9 mouse cellular contexts compared by ENCODE assay signal in the genomic region with DNA sequence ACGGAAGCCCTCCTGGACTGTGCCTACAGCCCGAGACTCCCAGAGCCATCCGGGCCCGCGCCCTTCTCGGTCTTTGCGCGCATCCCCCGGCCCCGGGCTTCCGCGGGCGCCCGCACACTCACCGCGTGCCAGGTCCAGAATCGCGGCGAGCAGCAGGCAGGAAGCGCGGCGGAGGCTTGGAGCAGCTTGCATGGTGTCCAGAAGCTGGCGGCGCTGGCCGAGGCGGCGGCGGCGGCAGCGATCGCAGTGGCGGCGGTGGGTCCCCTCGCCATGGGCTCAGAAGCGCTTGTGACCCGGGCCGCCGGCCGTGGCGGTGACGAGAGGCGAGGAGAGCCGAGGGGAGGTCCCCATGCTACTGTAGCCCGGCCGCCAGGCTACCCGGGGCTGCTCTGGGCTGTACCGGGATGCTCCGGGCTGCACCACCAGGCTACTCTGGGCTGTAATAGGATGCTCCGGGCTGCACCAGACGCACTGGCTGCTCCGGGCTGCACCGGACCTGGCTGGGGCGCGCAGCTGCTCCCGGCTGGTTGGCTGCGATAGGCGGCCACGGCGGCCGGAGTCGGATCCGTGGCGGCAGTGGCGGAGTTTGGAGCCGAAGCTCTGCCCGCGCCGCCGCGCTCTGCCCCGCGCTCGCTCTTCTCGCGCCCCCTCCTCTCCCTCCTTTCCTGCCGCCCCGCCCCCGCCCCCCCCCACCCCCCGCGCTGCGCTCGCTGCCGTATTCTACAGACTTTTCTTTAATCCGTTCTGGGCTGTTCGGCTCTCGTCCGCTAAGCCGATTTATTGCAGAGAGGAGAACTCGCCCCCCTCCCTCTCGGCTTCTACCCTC. TPM values are rescaled to one million over a fixed set of nuclear protein-coding genes. Genes with fewer than 3 reads are reported as not detected.
DNase-seq lines count a peak whose midpoint lies in the region; ATAC-seq and TF ChIP-seq lines count a peak whose summit lies in the region.
"Had no signal": no experiment of that assay in that cellular context is flagged by ENCODE, and none has a peak within 500 bp of the region (broad histone marks: within the 10 kb centered on the region; RNA-seq: fewer than 3 reads in every experiment).

Igsf21 (minus strand) TSS at position 605 of the 826 bp plus-strand sequence.

- TF ChIP-seq POLR2A in kidney, adult 2 months (IDR thresholded peaks at IDR 0.05; ENCODE audit: low read depth, low read length), result no peak
- TF ChIP-seq POLR2A in cerebellum, adult 2 months (IDR thresholded peaks at IDR 0.05; ENCODE audit: borderline replicate concordance, insufficient read depth, low read length), result no peak

- H3K9me3 ChIP-seq in kidney, postnatal 0 days (replicated peaks; ENCODE audit: low read length), result no peaks in the 10 kb centered on the region
- no peaks in the 10 kb centered on the region for H3K9me3 ChIP-seq in forebrain, embryonic 16.5 days (ENCODE audit: control insufficient read depth, low read length)
- H3K9me3 ChIP-seq: liver, embryonic 13.5 days had no signal

- peaks cover 69% of the 10 kb centered on the region for H3K27me3 ChIP-seq in kidney, postnatal 0 days (ENCODE audit: insufficient read depth, low read length)
- peaks cover 8% of the 10 kb centered on the region for H3K27me3 ChIP-seq in kidney, adult 2 months (replicated peaks; ENCODE audit: control insufficient read depth, insufficient read depth, low read length)
- no peaks in the 10 kb centered on the region for H3K27me3 ChIP-seq in cerebellum, adult 2 months (ENCODE audit: control insufficient read depth, insufficient read depth, low read length)
- H3K27me3 ChIP-seq in forebrain, embryonic 16.5 days (replicated peaks; ENCODE audit: control insufficient read depth, insufficient read depth, low read length), result peaks cover 18% of the 10 kb centered on the region; the same call in 1 of the 2 replicates

- H3K4me1 ChIP-seq in kidney, postnatal 0 days (replicated peaks; ENCODE audit: insufficient read depth, low read length), result no peaks in the 10 kb centered on the region; the same call in 1 of the 2 replicates
- H3K4me1 ChIP-seq in kidney, adult 2 months (ENCODE audit: control insufficient read depth, insufficient read depth, low read length), result no peaks in the 10 kb centered on the region
- peaks cover 23% of the 10 kb centered on the region for H3K4me1 ChIP-seq in cerebellum, adult 2 months (ENCODE audit: control insufficient read depth, insufficient read depth, low read length)
- peaks cover 37% of the 10 kb centered on the region for H3K4me1 ChIP-seq in forebrain, embryonic 16.5 days (replicated peaks; ENCODE audit: control insufficient read depth, insufficient read depth, low read length)
- H3K4me1 ChIP-seq: liver, embryonic 13.5 days had no signal

- peak within 1 kb of the TSS; percentile 36 for H3K4me2 ChIP-seq in kidney, postnatal 0 days (ENCODE audit: low read length)
- H3K4me2 ChIP-seq in forebrain, embryonic 16.5 days (ENCODE audit: low read length), result peak within 1 kb of the TSS; percentile 66
- H3K4me2 ChIP-seq: liver, embryonic 13.5 days had no signal

- 0 out of 2 replicates have a peak within 1 kb of the TSS, but pooled peaks have one; percentile 17 for H3K4me3 ChIP-seq in kidney, postnatal 0 days (replicated peaks; ENCODE audit: low read depth, low read length)
- no peak within 1 kb of the TSS for H3K4me3 ChIP-seq in kidney, adult 2 months (ENCODE audit: insufficient read depth, low read depth, low read length)
- peak within 1 kb of the TSS; percentile 95 for H3K4me3 ChIP-seq in cerebellum, adult 2 months (replicated peaks; ENCODE audit: insufficient read depth, low read depth, low read length)
- peak within 1 kb of the TSS; percentile 52 for H3K4me3 ChIP-seq in forebrain, embryonic 16.5 days (replicated peaks; ENCODE audit: low read length)
- H3K4me3 ChIP-seq: liver, embryonic 13.5 days had no signal

- under 1% methylated on average over 75 of the region's 90 CpGs for WGBS in kidney, postnatal 0 days
- 2% methylated on average over 87 of the region's 90 CpGs for WGBS in kidney, adult 2 months
- WGBS in cerebellum, adult 2 months, result under 1% methylated on average over 84 of the region's 90 CpGs
- WGBS in forebrain, embryonic 16.5 days, result under 1% methylated on average over 69 of the region's 90 CpGs

- H3K9ac ChIP-seq in kidney, postnatal 0 days (ENCODE audit: low read depth, low read length), result no peak within 1 kb of the TSS
- peak within 1 kb of the TSS; percentile 75 for H3K9ac ChIP-seq in forebrain, embryonic 16.5 days (replicated peaks; ENCODE audit: low read depth, low read length)
- H3K9ac ChIP-seq: liver, embryonic 13.5 days had no signal

- no peak within 1 kb of the TSS for H3K27ac ChIP-seq in kidney, postnatal 0 days
- no peak within 1 kb of the TSS for H3K27ac ChIP-seq in kidney, adult 2 months (ENCODE audit: insufficient read depth, low read depth, low read length)
- peak within 1 kb of the TSS; percentile 85 for H3K27ac ChIP-seq in cerebellum, adult 2 months (ENCODE audit: insufficient read depth, low read length)
- H3K27ac ChIP-seq in forebrain, embryonic 16.5 days (ENCODE audit: low read length), result peak within 1 kb of the TSS; percentile 58
- H3K27ac ChIP-seq: liver, embryonic 13.5 days had no signal

- 0 out of 2 replicates have a peak, but pooled peaks have one; percentile 22 for ATAC-seq in kidney, postnatal 0 days (replicated peaks; ENCODE audit: low FRiP score, low read depth)
- peak; percentile 75 for ATAC-seq in forebrain, embryonic 16.5 days
- ATAC-seq in erythroblast, adult 5-6 weeks (replicated peaks; ENCODE audit: low FRiP score, poor library complexity, severe bottlenecking), result no peak

- H3K36me3 ChIP-seq in kidney, postnatal 0 days (ENCODE audit: insufficient read depth, low read length), result no peaks in the 10 kb centered on the region
- no peaks in the 10 kb centered on the region for H3K36me3 ChIP-seq in kidney, adult 2 months (ENCODE audit: control insufficient read depth, insufficient read depth, low read length)
- H3K36me3 ChIP-seq in forebrain, embryonic 16.5 days (ENCODE audit: control insufficient read depth, insufficient read depth), result no peaks in the 10 kb centered on the region
- H3K36me3 ChIP-seq: liver, embryonic 13.5 days had no signal

- no peak for TF ChIP-seq CTCF in kidney, postnatal 0 days (IDR thresholded peaks at IDR 0.05; ENCODE audit: low read depth)
- TF ChIP-seq CTCF in kidney, adult 2 months (conservative IDR thresholded peaks at IDR 0.05; ENCODE audit: insufficient read depth, insufficient read length, low read depth, low read length), result no peak
- no peak for TF ChIP-seq CTCF in cerebellum, adult 2 months (IDR thresholded peaks at IDR 0.05; ENCODE audit: borderline replicate concordance, insufficient read depth, low read depth, low read length)

- DNase-seq in kidney, postnatal 0 days (ENCODE audit: low spot score), result peak; percentile 32
- DNase-seq in kidney, adult 2 months, result no peak
- DNase-seq in cerebellum, adult 2 months, result peak; percentile 71 to 80
- DNase-seq in left cerebral cortex, postnatal 4 days, result peak; percentile 61
- DNase-seq in retina, embryonic 14.5 days (ENCODE audit: low spot score), result peak; percentile 68
- no peak for DNase-seq in gastrocnemius, adult 18-20 months (ENCODE audit: low spot score)
- DNase-seq: liver, embryonic 13.5 days had no signal

- intact Hi-C loops in left cerebral cortex, postnatal 4 days (cut with DNase I), result loop anchor here (5.0 to 10.0 kb wide), 3 partner anchors 131 to 374 kb away; no protein-coding TSS in a partner anchor

RNA-seq across cellular contexts. Expression of gene Igsf21, which starts in this region (rescaled TPM):
- 1.2 and 1.3 TPM in 2 replicates for polyA plus RNA-seq in kidney, postnatal 0 days (2015; fragmentation: Nextera tagmentation; extraction: Ambion mirVana)
- 0.33 and 0.39 TPM in 2 replicates for polyA plus RNA-seq in kidney, adult 2 months (2012; rRNA removed)
- polyA plus RNA-seq in cerebellum, adult 2 months (2012; rRNA removed), result 55.2 and 63.4 TPM in 2 replicates
- 46.8 and 50.9 TPM in 2 replicates for polyA plus RNA-seq in forebrain, embryonic 16.5 days (2015; fragmentation: Nextera tagmentation; extraction: Ambion mirVana)
- total RNA-seq in left cerebral cortex, postnatal 4 days (2021), result 100 to 1,000 TPM; 104 to 114 TPM
- total RNA-seq in erythroblast, adult 5-6 weeks (2015; ENCODE audit: low replicate concordance), result not detected in 2 replicates
- total RNA-seq in erythroblast, adult 5-6 weeks (2017; ENCODE audit: low replicate concordance), result not detected in 2 replicates
- total RNA-seq in gastrocnemius, adult 18-20 months (2021), result not detected

Comparison
In these comparisons a context has a peak if more than half of its experiments do, and no peak if none do; other contexts are left out.
1. RNA of gene Igsf21 (total RNA-seq): 104 to 114 TPM in left cerebral cortex, postnatal 4 days; not detected in gastrocnemius, adult 18-20 months and not detected in erythroblast, adult 5-6 weeks; every median in the first group is over 10 times any median in the second.
2. RNA of gene Igsf21 (polyA plus RNA-seq): 55.2 to 63.4 TPM in cerebellum, adult 2 months and 46.8 to 50.9 TPM in forebrain, embryonic 16.5 days; 1.2 to 1.3 TPM in kidney, postnatal 0 days and 0.33 to 0.39 TPM in kidney, adult 2 months; every median in the first group is over 10 times any median in the second.
3. DNase-seq: peak in kidney, postnatal 0 days (single experiment), cerebellum, adult 2 months (2 of 2), left cerebral cortex, postnatal 4 days (single experiment) and retina, embryonic 14.5 days (single experiment); none in kidney, adult 2 months (single experiment) and gastrocnemius, adult 18-20 months (single experiment).
4. H3K27ac ChIP-seq: peak in cerebellum, adult 2 months (single experiment) and forebrain, embryonic 16.5 days (single experiment); none in kidney, postnatal 0 days (single experiment) and kidney, adult 2 months (single experiment).